Mouse (Mus musculus): ENCODE measurements around the gene Cald1.

GRCm38 (mm10) chr6:34749526-34749925 lies 151.2 kb downstream of the Cald1 start:
- no peak for TF ChIP-seq GATA1 (IDR thresholded peaks at IDR 0.05; ENCODE audit: low read length)
- TF ChIP-seq TAL1 (IDR thresholded peaks at IDR 0.05; ENCODE audit: low read length), result no peak

Data from erythroblast, embryonic 14.5 days (primary cell).